21 mouse cellular contexts compared by ENCODE assay signal in the genomic region with DNA sequence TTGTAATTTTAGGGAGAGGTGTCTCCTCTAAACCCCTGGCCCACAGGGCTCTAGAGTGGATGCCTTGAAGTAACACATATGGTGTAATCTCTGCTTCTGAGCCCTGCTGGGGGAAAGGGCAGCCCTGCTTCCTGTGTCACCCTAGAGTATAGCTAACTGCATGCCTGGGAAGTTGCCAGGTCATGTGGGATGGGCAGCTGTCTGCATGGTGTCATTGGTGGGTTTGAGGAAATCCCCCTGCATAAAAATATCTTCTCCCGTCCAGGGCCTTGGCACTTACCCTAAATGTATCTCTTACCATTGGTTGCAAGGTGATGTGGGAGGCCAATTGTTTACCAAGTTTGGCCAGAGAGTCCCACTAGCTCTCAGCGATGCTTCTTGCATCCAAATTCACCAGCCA.
"Had no signal": no experiment of that assay in that cellular context is flagged by ENCODE, and none has a peak within 500 bp of the region (broad histone marks: within the 10 kb centered on the region; RNA-seq: fewer than 3 reads in every experiment).

No protein-coding gene starts in this region.

- H3K9ac ChIP-seq: intestine, embryonic 15.5 days; limb, embryonic 15.5 days; liver, embryonic 14.5 days; liver, postnatal 0 days; lung, embryonic 15.5 days; midbrain, embryonic 12.5 days; midbrain, embryonic 15.5 days; neural tube, embryonic 12.5 days; neural tube, embryonic 15.5 days; stomach, embryonic 15.5 days had no signal

- H3K36me3 ChIP-seq: intestine, embryonic 15.5 days; limb, embryonic 15.5 days; lung, embryonic 15.5 days; midbrain, embryonic 12.5 days; midbrain, embryonic 15.5 days; neural tube, embryonic 12.5 days; neural tube, embryonic 15.5 days; stomach, embryonic 15.5 days had no signal

- H3K27ac ChIP-seq: intestine, embryonic 15.5 days; layer of hippocampus, adult 2 months; limb, embryonic 15.5 days; liver, embryonic 14.5 days; lung, embryonic 15.5 days; macrophage; midbrain, embryonic 12.5 days; midbrain, embryonic 15.5 days; neural tube, embryonic 12.5 days; neural tube, embryonic 15.5 days; stomach, embryonic 15.5 days had no signal

- ATAC-seq: intestine, embryonic 15.5 days; liver, postnatal 0 days; midbrain, embryonic 15.5 days had no signal

- H3K4me3 ChIP-seq: intestine, embryonic 15.5 days; layer of hippocampus, adult 2 months; limb, embryonic 15.5 days; lung, embryonic 15.5 days; midbrain, embryonic 12.5 days; midbrain, embryonic 15.5 days; neural tube, embryonic 12.5 days; neural tube, embryonic 15.5 days; stomach, embryonic 15.5 days had no signal

- H3K9me3 ChIP-seq: intestine, embryonic 15.5 days; limb, embryonic 15.5 days; lung, embryonic 15.5 days; midbrain, embryonic 12.5 days; midbrain, embryonic 15.5 days; neural tube, embryonic 12.5 days; neural tube, embryonic 15.5 days; stomach, embryonic 15.5 days had no signal

- H3K27me3 ChIP-seq: intestine, embryonic 15.5 days; limb, embryonic 15.5 days; lung, embryonic 15.5 days; midbrain, embryonic 12.5 days; midbrain, embryonic 15.5 days; neural tube, embryonic 12.5 days; neural tube, embryonic 15.5 days; stomach, embryonic 15.5 days had no signal

- H3K4me2 ChIP-seq: intestine, embryonic 15.5 days; limb, embryonic 15.5 days; liver, embryonic 11.5 days; lung, embryonic 15.5 days; midbrain, embryonic 12.5 days; midbrain, embryonic 15.5 days; neural tube, embryonic 12.5 days; neural tube, embryonic 15.5 days; stomach, embryonic 15.5 days had no signal

- DNase-seq: kidney, adult 11 months; kidney, adult 8-10 months; kidney, postnatal 25 days; layer of hippocampus, adult 9-11 months; liver, postnatal 0 days; right cerebral cortex, adult 18-20 months; right cerebral cortex, postnatal 14 days; right cerebral cortex, postnatal 4 days; thymus, postnatal 25 days had no signal

- H3K4me1 ChIP-seq: midbrain, embryonic 12.5 days; midbrain, embryonic 15.5 days; neural tube, embryonic 12.5 days; neural tube, embryonic 15.5 days had no signal
